Mouse (Mus musculus) Muller cell, postnatal 12 days (primary cell): ENCODE measurements at regions not wholly inside any gene's neighbourhood (a gene's known extent, or its start where the extent isn't known, plus 50 kb on each side); places are given as distances from the start of the nearest gene placed in this dataset.

ENCODE experiments used
- DNase-seq: peaks from one replicate; pipeline ENCODE4 v3.0.0-alpha.2; 2015; ENCODE audit errors: inconsistent ontology term

- peak; percentile 22 for DNase-seq
Measured at GRCm38 (mm10) chr10:60937517-60937866, 106.1 kb upstream of the Unc5b start.

DNA sequence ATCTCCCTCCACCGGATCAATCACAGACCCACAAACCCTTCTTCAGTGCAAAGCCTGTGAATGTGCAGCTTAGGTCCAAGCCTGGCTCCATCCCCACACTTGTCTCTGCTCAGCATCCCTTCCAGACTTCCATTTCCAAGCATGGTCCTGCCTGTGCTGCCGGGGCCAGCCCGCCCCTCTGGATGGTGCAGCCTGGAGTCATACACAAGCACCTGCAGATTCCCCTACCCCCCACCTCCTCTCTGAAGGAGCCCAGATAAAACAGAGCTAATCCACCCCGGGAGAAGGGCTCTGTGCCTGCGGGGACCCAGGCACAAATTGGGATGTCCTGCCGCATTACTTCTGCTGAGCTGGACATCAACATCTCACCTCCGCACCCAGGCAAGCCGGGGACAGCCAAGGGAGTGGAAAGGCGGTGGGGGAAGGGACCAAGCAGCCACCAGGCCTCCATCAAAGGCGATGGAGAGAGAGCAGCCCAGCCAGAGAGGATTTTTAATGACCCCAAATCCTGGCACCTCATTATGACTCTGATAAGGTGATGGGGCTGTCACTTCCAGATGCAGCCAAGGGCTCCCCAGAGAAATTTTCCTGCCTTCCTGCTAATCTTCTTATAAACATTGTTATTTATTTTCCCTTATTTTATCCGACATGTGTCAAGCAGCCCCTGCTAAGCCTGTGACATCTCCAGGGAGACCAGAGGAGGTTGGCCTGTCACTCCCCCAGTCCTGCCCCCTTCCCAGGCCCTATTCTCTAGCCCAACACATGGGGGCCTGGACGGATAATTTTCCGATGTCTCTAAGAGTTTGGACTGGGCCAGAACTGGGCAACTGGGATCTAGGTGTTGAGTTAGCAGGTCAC is 105.5 kb upstream of the Unc5b start:
- no peak for DNase-seq

GRCm38 (mm10) chr10:60934297-60935286 is 103.2 kb upstream of the Unc5b start:
- peak; percentile 91 for DNase-seq

DNA sequence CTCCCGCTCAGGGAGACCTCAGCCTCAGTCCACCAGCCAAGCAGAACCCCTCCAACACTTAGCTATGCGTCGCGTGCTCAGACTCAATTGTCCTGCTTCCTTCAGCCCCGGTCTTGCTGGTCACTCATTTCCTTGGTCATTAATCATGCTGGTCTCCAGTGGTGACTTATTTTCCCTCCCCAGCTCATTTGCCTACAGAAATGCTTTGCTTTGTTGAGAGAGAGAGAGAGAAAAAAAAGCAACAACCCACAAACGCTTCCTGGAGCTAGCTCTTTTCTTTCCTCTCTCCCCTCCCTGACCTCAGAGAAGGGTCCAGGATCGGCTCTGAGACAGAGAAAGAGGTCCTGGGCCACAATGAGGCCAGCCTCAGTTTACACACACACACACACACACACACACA is 102.5 kb upstream of the Unc5b start:
- peak; percentile 58 for DNase-seq

- no peak for DNase-seq
Measured at GRCm38 (mm10) chr10:60932855-60933254, 101.5 kb upstream of the Unc5b start.

DNA sequence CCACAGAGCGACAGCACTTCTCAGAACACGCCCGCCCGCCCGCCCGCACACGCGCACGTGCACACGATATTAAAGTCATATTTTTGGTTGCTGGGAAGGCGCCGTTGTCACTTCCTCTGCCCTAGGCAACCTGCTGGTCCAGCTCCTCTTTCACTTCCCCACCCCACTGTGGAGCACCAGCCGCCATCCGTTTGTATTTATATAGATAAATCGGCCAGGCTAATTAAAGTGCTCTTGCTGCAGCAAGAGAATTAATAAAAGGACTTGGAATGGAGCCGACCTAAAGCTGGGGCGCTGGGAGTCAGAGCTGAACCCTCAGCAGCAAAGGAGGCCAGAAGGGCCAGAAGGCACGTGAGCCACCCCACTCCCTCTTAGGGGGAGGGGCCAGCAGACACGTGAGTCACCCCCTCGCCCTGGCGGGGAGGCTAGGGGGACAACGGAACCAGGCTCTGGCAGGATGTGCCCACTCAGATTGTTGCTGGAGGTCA is 100.6 kb upstream of the Unc5b start:
- no peak for DNase-seq

GRCm38 (mm10) chr10:60928646-60929045 is 97.3 kb upstream of the Unc5b start:
- DNase-seq, result no peak

DNA sequence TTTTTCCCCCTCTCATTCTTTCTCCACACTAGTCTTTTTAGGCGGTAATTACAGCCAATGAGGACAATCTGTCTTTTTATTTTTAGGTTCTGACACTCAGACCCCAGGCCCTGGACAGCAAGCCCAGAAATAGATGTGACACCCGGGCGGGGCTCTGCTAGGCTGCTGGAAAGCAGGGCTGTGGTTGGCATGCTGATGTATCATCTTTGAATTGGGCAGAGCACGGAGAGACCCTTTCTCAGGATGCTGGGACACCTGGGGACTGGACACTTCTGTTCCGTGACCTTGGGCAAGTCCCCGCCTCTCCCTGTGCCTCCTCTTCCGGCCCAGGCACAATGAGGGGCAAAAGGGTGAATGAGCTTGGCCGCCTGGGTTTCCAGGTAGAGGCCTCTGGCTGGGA is 96.8 kb upstream of the Unc5b start:
- DNase-seq, result no peak

DNA sequence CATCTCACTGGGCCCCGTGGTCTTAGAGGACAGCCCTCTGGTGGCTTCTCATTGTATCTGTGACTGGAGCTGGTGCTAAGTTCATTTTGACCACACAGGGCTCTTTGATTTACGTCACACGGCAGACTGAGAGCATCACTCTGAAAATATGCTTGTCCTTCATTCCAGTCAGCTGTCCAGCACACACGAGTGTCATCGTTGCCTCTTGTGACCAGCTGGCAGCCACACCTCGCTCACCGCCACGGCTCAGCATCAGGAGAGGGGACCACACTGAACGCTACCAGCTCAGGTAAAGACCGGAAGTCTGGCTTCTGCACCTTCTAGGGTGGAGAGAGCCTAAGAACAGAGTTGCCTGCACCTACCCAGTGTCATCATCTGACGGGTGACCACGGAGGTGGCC is 95.3 kb upstream of the Unc5b start:
- no peak for DNase-seq

DNA sequence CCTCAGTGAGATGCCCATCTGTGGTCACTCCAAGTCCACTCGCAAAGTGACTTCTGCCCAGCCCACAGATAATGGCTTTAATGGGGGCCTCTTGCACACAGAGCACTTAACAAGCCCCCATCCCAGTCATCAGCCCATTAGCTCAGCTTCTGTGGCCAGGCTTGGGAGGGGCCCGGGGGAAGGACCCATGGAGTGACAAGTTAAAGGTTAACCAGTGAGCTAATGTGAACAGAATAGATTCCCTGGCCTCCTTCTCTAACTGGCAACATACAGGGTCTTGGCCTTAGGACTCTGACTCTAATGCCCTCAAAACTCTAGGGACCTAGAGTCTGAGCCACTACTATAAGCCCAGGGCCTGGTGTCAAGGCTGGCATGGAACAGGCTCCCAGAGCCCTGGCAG is 94.3 kb upstream of the Unc5b start:
- DNase-seq, result no peak

GRCm38 (mm10) chr10:60925198-60925597 is 93.8 kb upstream of the Unc5b start:
- no peak for DNase-seq

- DNase-seq, result no peak
Measured at GRCm38 (mm10) chr10:60923806-60924205, 92.4 kb upstream of the Unc5b start.

DNA sequence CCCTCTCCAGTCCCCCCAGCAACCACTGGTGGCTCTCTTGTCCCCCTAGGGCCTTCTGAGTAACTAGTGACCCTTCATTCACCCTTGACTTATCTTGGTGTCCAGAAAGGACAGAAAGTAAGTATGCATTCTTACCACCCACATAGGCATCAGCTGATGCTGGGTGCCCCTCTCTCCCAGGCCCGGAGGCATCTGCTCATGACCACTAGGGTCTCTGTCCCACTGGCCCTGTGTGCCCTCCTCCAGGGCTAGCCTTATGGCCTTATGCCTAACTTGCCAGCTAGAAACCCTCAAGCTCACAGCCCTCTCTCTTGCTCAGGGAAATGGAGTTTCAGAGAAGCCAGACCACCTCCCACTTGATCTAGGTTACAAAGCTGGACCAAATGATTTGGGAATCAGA is 89.2 kb upstream of the Unc5b start:
- DNase-seq, result no peak

DNA sequence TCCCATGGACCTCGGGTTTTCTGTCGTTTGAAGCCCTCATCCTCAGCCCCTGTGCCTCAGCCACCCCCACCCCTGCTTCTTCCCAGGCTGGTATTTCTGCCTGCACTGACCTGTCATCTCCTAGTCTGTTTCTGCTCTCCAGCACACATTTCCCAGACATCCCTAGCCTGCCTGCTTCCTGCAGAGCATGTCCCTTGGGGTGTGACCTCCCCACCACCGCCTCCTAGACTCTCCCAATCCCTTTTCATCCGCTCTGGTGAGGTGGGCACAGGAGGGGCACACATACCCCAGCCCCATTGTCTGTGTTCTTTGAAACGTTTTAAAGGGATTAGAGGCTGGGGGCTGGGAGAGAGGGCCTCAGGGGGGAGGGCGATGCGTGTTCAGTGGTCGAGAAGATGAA is 86.6 kb upstream of the Unc5b start:
- no peak for DNase-seq

DNA sequence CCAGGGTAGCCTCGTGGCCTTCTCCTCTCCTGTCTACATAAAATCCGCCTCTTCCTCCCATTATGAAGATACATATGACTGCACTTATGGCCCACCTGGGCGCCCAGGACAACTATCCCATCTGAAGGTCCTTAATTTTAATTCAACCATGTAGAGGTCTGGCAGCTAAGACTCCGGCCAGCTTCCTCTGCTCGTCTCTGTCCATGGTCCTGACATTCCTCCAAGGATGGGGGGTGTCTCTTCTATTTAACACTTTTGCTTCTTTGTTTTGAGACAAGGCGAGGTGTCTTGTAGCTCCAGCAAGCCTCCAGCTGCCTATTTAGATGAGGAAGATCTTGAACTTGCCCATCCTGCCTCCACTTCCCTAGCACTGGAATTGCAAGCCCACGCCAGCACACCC is 83.0 kb upstream of the Unc5b start:
- DNase-seq, result no peak

GRCm38 (mm10) chr10:60913456-60913900 is 82.1 kb upstream of the Unc5b start:
- no peak for DNase-seq

DNA sequence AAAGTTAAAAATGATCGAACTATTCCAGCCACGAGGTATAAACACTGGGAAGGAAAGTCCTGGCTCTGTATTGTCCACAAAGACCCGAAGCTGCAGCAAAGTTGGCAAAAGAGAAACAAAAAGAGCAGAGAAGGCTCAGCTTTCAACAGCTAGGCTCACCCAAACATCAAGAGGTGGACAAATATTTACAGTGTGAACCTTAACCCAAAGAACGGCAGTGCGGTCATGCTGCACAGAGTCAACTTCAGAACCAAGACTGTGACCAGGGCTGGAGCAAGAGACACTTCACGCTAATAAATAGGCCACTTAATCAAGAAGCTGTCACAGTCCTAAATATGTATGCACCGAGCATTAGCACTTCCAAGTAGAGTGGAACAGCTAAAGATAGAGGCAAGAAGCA is 73.0 kb upstream of the Unc5b start:
- no peak for DNase-seq

GRCm38 (mm10) chr10:60900992-60901391 is 69.6 kb upstream of the Unc5b start:
- no peak for DNase-seq

GRCm38 (mm10) chr10:60893810-60894147 is 62.4 kb upstream of the Unc5b start:
- no peak for DNase-seq

DNA sequence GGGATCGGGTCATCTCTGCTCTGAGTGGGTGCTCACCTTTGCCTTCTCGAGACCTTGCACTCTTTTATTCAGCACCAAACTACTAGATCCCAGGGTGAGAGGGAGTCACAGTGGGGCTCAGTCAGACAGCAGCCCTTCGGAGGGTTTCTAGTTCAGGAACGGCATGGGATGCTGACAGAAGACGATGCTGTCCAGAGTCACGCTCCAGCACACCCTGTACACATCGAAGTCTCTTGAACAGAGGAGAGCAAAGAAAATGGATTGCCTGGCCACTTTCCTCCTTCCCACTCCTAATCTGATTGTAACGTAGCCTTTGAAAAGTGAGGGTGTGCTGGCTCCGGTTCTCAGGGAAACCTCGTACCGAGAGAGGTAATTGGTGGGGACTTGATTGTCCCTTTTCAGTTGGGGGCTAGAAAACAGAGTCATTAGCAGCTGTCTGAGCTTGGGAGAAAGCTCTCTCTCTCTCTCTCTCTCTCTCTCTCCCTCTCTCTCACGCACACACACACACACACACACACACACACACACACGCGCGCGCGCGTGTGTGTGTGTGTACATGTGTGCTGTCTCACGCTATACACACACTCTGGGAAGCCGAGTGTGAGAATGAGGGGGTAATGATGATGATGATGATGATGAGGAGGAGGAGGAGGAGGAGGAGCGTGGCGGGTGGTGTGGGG is 61.9 kb upstream of the Unc5b start:
- no peak for DNase-seq

DNA sequence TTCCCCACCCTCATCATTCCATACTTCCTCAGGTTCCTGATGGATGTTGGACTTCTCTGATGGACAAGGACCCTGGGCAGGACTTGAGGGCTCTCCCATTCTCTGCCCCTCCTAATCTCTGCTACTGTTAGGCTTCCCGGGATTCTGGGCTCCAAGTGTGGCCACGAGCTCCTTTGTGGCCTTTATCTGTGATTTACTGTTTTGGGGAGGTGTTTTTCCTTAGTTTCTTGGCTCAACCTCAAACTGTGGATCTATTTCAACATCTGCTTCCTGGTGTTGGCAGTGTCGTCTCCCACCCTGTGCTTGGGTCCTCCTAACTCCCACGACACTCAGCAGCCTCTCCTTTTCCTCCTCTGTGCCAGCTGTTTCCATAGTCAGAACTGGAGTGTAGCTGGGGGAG is 61.3 kb upstream of the Unc5b start:
- DNase-seq, result no peak
